Mouse (Mus musculus): ENCODE results near the gene Wbp2. TPM values are rescaled to one million over a fixed set of nuclear protein-coding genes. Genes with fewer than 3 reads are reported as not detected.

The Wbp2 gene
- polyA plus RNA-seq, 1 experiment from 2014 or later: 153 TPM

DNA sequence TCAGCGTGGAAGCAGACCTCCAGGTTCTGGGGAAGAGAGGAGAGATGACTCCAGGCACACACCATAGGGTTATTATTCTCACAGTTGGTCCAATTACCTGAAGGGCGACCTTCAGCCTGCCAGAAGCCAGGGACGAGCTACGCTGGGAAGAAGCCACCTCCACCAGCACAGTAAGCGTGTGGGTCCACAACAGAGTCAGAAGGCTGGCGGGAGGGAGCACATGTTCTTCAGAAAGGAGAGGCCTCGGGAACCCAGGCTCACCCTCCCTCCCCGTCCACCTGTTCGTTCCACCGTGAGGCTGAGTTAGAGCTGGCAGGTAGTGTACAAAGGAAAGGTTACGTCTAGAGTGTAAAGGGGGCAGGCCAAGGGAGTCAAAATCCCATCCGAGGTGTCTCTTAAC, 21.4 kb downstream of the Wbp2 start:
- WGBS: 84% methylated on average over 12 of the region's 12 CpGs
- no peak for ATAC-seq (ENCODE audit: low read depth)

GRCm38 (mm10) chr11:116064187-116064867, 22.5 kb downstream of the Wbp2 start:
- 66% methylated on average over 23 of the region's 23 CpGs for WGBS
- no peak overlapping the region for H3K9ac ChIP-seq
- no peaks in the 10 kb centered on the region for H3K27me3 ChIP-seq
- no peak overlapping the region for H3K4me2 ChIP-seq
- no peak overlapping the region for H3K27ac ChIP-seq (replicated peaks)
- H3K9me3 ChIP-seq: no peaks in the 10 kb centered on the region
- H3K4me1 ChIP-seq (replicated peaks): no peaks in the 10 kb centered on the region
- no peak overlapping the region for H3K4me3 ChIP-seq
- H3K36me3 ChIP-seq: peaks cover 40% of the 10 kb centered on the region
- ATAC-seq (ENCODE audit: low read depth): no peak

More for the DNA sequence above, 21.4 kb downstream of the Wbp2 start:
- Histone ChIP-seq H3K36me3 (peaks cover 30% of the 10 kb centered on the region), H3K27ac (replicated peaks) (no peak overlapping the region), H3K9ac (no peak overlapping the region), H3K27me3 (no peaks in the 10 kb centered on the region), H3K4me1 (replicated peaks) (no peaks in the 10 kb centered on the region), H3K4me2 (no peak overlapping the region), H3K4me3 (no peak overlapping the region), H3K9me3 (no peaks in the 10 kb centered on the region)

GRCm38 (mm10) chr11:116063562-116063961, 23.2 kb downstream of the Wbp2 start:
- Histone ChIP-seq H3K27me3 (no peaks in the 10 kb centered on the region), H3K9me3 (no peaks in the 10 kb centered on the region), H3K9ac (no peak overlapping the region), H3K4me2 (no peak overlapping the region), H3K27ac (replicated peaks) (no peak overlapping the region), H3K36me3 (peaks cover 48% of the 10 kb centered on the region), H3K4me1 (replicated peaks) (no peaks in the 10 kb centered on the region), H3K4me3 (no peak overlapping the region)
- ATAC-seq (ENCODE audit: low read depth): no peak
- 62% methylated on average over 13 of the region's 13 CpGs for WGBS

DNA sequence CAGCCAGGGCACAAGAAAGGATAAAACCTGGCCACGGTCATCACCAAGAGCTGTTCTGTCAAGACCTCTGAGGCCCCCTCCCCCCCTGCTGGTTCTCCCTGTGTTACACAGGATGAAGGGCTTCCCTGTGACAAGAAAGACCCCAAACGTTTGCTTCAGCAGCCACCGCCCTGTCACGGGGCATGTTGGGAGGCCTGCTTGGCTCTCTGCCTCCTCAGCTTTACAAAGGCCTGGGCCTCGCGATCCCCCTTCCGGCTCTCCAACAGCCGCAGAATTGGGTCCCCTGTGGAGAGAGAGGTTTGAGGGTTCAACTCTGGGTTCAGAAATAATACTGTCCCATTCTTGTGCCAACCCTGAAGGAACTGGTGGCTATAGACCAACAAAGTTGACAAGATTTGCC, 24.3 kb downstream of the Wbp2 start:
- Histone ChIP-seq H3K27me3 (no peaks in the 10 kb centered on the region), H3K9ac (no peak overlapping the region), H3K36me3 (peaks cover 58% of the 10 kb centered on the region), H3K9me3 (no peaks in the 10 kb centered on the region), H3K27ac (replicated peaks) (no peak overlapping the region), H3K4me3 (no peak overlapping the region), H3K4me1 (replicated peaks) (no peaks in the 10 kb centered on the region), H3K4me2 (no peak overlapping the region)
- no peak for ATAC-seq (ENCODE audit: low read depth)
- WGBS: 58% methylated on average over 8 of the region's 8 CpGs

- Histone ChIP-seq H3K27ac (replicated peaks) (no peak overlapping the region), H3K4me2 (no peak overlapping the region), H3K4me3 (no peak overlapping the region), H3K36me3 (peaks cover 65% of the 10 kb centered on the region), H3K9me3 (no peaks in the 10 kb centered on the region), H3K4me1 (replicated peaks) (no peaks in the 10 kb centered on the region), H3K27me3 (no peaks in the 10 kb centered on the region), H3K9ac (no peak overlapping the region)
- 88% methylated on average over 13 of the region's 13 CpGs for WGBS
- no peak for ATAC-seq (ENCODE audit: low read depth)
These were observed 25.0 kb downstream of the Wbp2 start for GRCm38 (mm10) chr11:116061641-116062415.

DNA sequence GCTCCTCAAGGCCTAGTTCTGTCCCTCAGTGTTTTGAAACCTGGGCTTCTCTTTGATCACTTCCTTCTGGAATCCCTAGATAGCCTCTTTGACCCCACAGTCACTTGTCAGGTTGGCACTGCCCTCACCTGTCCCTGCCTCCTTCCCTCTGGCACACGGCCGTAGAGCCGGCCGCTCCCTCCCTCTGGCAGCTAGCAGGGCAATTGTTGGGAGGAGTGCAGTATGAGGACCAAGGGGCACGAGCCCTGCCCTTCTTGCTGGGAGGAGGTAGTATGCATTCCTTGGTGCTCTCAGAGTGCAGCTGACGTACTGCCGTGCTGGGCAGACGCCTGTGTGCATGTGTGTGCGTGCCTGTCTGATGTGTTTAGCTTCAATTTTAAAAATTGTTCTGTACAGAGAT, 26.2 kb downstream of the Wbp2 start:
- H3K36me3 ChIP-seq: peaks cover 77% of the 10 kb centered on the region
- H3K4me1 ChIP-seq (replicated peaks): no peaks in the 10 kb centered on the region
- WGBS: 92% methylated on average over 9 of the region's 9 CpGs
- H3K9ac ChIP-seq: no peak overlapping the region
- H3K27me3 ChIP-seq: no peaks in the 10 kb centered on the region
- ATAC-seq (ENCODE audit: low read depth): no peak
- no peak overlapping the region for H3K4me2 ChIP-seq
- no peak overlapping the region for H3K4me3 ChIP-seq
- H3K27ac ChIP-seq (replicated peaks): no peak overlapping the region
- H3K9me3 ChIP-seq: no peaks in the 10 kb centered on the region

GRCm38 (mm10) chr11:116059691-116060025, 27.1 kb downstream of the Wbp2 start:
- H3K9ac ChIP-seq: no peak overlapping the region
- H3K4me1 ChIP-seq (replicated peaks): no peaks in the 10 kb centered on the region
- peaks cover 87% of the 10 kb centered on the region for H3K36me3 ChIP-seq
- H3K9me3 ChIP-seq: no peaks in the 10 kb centered on the region
- no peaks in the 10 kb centered on the region for H3K27me3 ChIP-seq
- H3K4me3 ChIP-seq: no peak overlapping the region
- H3K4me2 ChIP-seq: no peak overlapping the region
- 96% methylated on average over 11 of the region's 11 CpGs for WGBS
- no peak for ATAC-seq (ENCODE audit: low read depth)
- H3K27ac ChIP-seq (replicated peaks): no peak overlapping the region

GRCm38 (mm10) chr11:116058868-116059690, 27.7 kb downstream of the Wbp2 start:
- no peak for ATAC-seq (ENCODE audit: low read depth)
- no peaks in the 10 kb centered on the region for H3K9me3 ChIP-seq
- no peak overlapping the region for H3K4me3 ChIP-seq
- no peak overlapping the region for H3K4me2 ChIP-seq
- H3K4me1 ChIP-seq (replicated peaks): no peaks in the 10 kb centered on the region
- WGBS: 92% methylated on average over 17 of the region's 17 CpGs
- H3K36me3 ChIP-seq: peaks cover 93% of the 10 kb centered on the region
- no peak overlapping the region for H3K9ac ChIP-seq
- H3K27me3 ChIP-seq: no peaks in the 10 kb centered on the region
- no peak overlapping the region for H3K27ac ChIP-seq (replicated peaks)

GRCm38 (mm10) chr11:116058022-116058614, 28.7 kb downstream of the Wbp2 start:
- 82% methylated on average over 12 of the region's 12 CpGs for WGBS
- peaks cover 98% of the 10 kb centered on the region for H3K36me3 ChIP-seq
- ATAC-seq (ENCODE audit: low read depth): no peak

GRCm38 (mm10) chr11:116057237-116057881, 29.4 kb downstream of the Wbp2 start:
- H3K36me3 ChIP-seq: peaks cover 100% of the 10 kb centered on the region
- no peaks in the 10 kb centered on the region for H3K27me3 ChIP-seq
- H3K9ac ChIP-seq: no peak overlapping the region
- no peak overlapping the region for H3K4me3 ChIP-seq
- H3K9me3 ChIP-seq: no peaks in the 10 kb centered on the region
- H3K4me1 ChIP-seq (replicated peaks): no peaks in the 10 kb centered on the region
- no peak for ATAC-seq (ENCODE audit: low read depth)
- no peak overlapping the region for H3K27ac ChIP-seq (replicated peaks)
- 95% methylated on average over 4 of the region's 4 CpGs for WGBS
- no peak overlapping the region for H3K4me2 ChIP-seq

More at GRCm38 (mm10) chr11:116058022-116058614, 28.7 kb downstream of the Wbp2 start:
- Histone ChIP-seq H3K4me2 (no peak overlapping the region), H3K27ac (replicated peaks) (no peak overlapping the region), H3K9me3 (no peaks in the 10 kb centered on the region), H3K4me3 (no peak overlapping the region), H3K9ac (no peak overlapping the region), H3K4me1 (replicated peaks) (no peaks in the 10 kb centered on the region), H3K27me3 (no peaks in the 10 kb centered on the region)

DNA sequence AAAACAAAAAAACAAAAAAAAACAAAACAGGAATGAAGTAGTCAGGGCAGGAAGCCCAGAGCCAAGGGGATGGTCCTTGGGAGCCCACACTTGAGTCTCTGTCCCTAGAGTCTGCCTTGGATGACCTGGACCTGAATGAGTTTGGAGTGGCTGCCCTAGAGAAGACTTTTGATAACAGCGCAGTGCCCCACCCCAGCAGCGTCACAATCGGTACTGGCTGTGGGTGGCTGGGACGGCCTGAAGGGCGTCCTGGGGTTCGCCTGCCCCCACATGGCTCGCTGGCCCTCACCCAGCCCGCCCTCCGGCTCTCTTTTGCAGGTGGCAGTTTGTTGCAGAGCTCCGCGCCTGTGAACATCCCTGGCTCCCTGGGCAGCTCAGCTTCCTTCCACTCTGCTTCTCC, 30.9 kb downstream of the Wbp2 start:
- no peaks in the 10 kb centered on the region for H3K9me3 ChIP-seq
- no peaks in the 10 kb centered on the region for H3K27me3 ChIP-seq
- H3K36me3 ChIP-seq: peaks cover 100% of the 10 kb centered on the region
- H3K4me2 ChIP-seq: no peak overlapping the region
- no peaks in the 10 kb centered on the region for H3K4me1 ChIP-seq (replicated peaks)
- WGBS: 96% methylated on average over 11 of the region's 11 CpGs
- no peak overlapping the region for H3K4me3 ChIP-seq
- H3K27ac ChIP-seq (replicated peaks): no peak overlapping the region
- ATAC-seq (ENCODE audit: low read depth): no peak
- H3K9ac ChIP-seq: no peak overlapping the region

All from neural tube, embryonic 13.5 days (tissue).